Mouse (Mus musculus): ENCODE measurements around the gene Add1. TPM values are rescaled to one million over a fixed set of nuclear protein-coding genes. Genes with fewer than 3 reads are reported as not detected.
A peak's percentile ranks its signal among the peaks of the same experiment; 100 is the strongest.

Add1 gene
- polyA plus RNA-seq, 1 experiment from 2014 or later, result 158 TPM

DNA sequence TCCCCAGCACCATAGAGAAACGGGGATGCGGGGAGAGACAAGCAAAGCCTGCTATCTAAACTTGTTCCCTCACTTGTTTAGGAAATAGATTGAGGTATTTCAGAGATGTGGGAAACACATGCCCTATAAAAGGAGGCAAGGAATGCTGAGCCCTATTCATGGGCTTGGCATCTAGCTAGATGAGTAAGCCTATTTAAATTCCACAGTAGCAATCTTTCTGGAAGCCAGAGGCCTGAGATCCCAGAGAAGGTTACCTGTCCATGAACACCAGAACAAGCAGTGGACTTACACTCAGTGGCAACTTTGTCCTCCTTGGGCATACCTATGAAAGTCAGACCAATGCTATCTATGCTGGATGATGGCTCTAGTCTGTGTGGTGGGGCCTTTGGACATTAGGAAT lies 89.8 kb downstream of the Add1 start:
- Histone ChIP-seq H3K36me3 (ENCODE audit: control insufficient read depth, insufficient read depth) (no peaks in the 10 kb centered on the region), H3K4me2 (ENCODE audit: low read depth, low read length) (no peak overlapping the region)
- ATAC-seq (replicated peaks; ENCODE audit: extremely low read depth, insufficient read depth, low FRiP score), result no peak

DNA sequence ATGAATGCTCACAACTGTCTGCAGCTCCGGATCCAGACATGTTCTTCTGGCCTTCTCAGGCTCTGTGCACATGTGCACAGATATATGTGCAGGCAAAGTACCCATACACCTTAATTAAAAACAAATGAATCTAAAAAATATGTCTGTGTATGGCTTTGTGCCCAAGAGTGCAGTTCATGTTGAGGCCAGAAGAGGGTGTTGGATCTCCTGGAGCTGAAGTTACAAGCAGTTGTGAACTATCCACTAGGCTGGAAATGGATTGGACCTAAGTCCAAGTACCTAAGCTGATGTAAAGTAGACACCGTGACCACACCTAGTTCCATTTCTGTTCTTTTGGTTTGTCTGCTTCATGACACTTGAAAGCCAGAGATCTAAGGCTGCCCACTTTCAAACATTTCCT lies 96.0 kb downstream of the Add1 start:
- H3K9ac ChIP-seq (ENCODE audit: low read length), result no peak overlapping the region
- 84% methylated on average over 2 of the region's 2 CpGs for WGBS
- no peak overlapping the region for H3K4me2 ChIP-seq (ENCODE audit: low read depth, low read length)
- no peaks in the 10 kb centered on the region for H3K4me1 ChIP-seq (ENCODE audit: control insufficient read depth, insufficient read depth, low read length)
- no peak overlapping the region for H3K4me3 ChIP-seq (ENCODE audit: low read length)
- ATAC-seq (replicated peaks; ENCODE audit: extremely low read depth, insufficient read depth, low FRiP score), result no peak
- H3K36me3 ChIP-seq (ENCODE audit: control insufficient read depth, insufficient read depth), result 0 out of 2 replicates have a peak, but pooled peaks cover 7% of the 10 kb centered on the region
- no peaks in the 10 kb centered on the region for H3K27me3 ChIP-seq (ENCODE audit: control insufficient read depth, insufficient read depth, low read length)
- no peaks in the 10 kb centered on the region for H3K9me3 ChIP-seq (replicated peaks; ENCODE audit: control insufficient read depth, low read length)
- H3K27ac ChIP-seq (ENCODE audit: low read length), result no peak overlapping the region

More for the DNA sequence above, 89.8 kb downstream of the Add1 start:
- Histone ChIP-seq H3K27ac (ENCODE audit: low read length) (no peak overlapping the region), H3K4me1 (ENCODE audit: control insufficient read depth, insufficient read depth, low read length) (peaks cover 13% of the 10 kb centered on the region), H3K27me3 (ENCODE audit: control insufficient read depth, insufficient read depth, low read length) (no peaks in the 10 kb centered on the region), H3K4me3 (ENCODE audit: low read length) (no peak overlapping the region), H3K9me3 (replicated peaks; ENCODE audit: control insufficient read depth, low read length) (no peaks in the 10 kb centered on the region), H3K9ac (ENCODE audit: low read length) (no peak overlapping the region)
- WGBS, result 71% methylated on average over 2 of the region's 2 CpGs

- Histone ChIP-seq H3K4me1 (ENCODE audit: control insufficient read depth, insufficient read depth, low read length) (no peaks in the 10 kb centered on the region), H3K4me3 (ENCODE audit: low read length) (no peak overlapping the region), H3K9me3 (replicated peaks; ENCODE audit: control insufficient read depth, low read length) (no peaks in the 10 kb centered on the region), H3K36me3 (ENCODE audit: control insufficient read depth, insufficient read depth) (0 out of 2 replicates have a peak, but pooled peaks cover 7% of the 10 kb centered on the region), H3K27me3 (ENCODE audit: control insufficient read depth, insufficient read depth, low read length) (no peaks in the 10 kb centered on the region), H3K4me2 (ENCODE audit: low read depth, low read length) (no peak overlapping the region), H3K9ac (ENCODE audit: low read length) (no peak overlapping the region), H3K27ac (ENCODE audit: low read length) (no peak overlapping the region)
- 81% methylated on average over 4 of the region's 4 CpGs for WGBS
- ATAC-seq (replicated peaks; ENCODE audit: extremely low read depth, insufficient read depth, low FRiP score), result no peak
These were observed 96.8 kb downstream of the Add1 start for GRCm38 (mm10) chr5:34670280-34670679.

Small RNA genes within 50 kb of the gene (microRNA-seq; reads per million reads assigned to microRNA genes)
- gene Mir7036b, result 2.2 reads per million, percentile 5 among the genes with 10 or more reads in this experiment

Other genes starting within 250 kb of the Add1 start
- 111 and 115 TPM in 2 replicates for gene Rnf4, start 237.4 kb upstream of the Add1 start, polyA plus RNA-seq (2015; fragmentation: Nextera tagmentation; extraction: Ambion mirVana)
- gene Fam193a, start 203.7 kb upstream of the Add1 start, polyA plus RNA-seq (2015; fragmentation: Nextera tagmentation; extraction: Ambion mirVana), result 7.3 and 7.5 TPM in 2 replicates
- 18.2 and 19.5 TPM in 2 replicates for gene Tnip2, start 59.7 kb upstream of the Add1 start, polyA plus RNA-seq (2015; fragmentation: Nextera tagmentation; extraction: Ambion mirVana)
- 3.9 and 4.6 TPM in 2 replicates for gene Sh3bp2, start 47.8 kb upstream of the Add1 start, polyA plus RNA-seq (2015; fragmentation: Nextera tagmentation; extraction: Ambion mirVana)
- 89.3 and 99.8 TPM in 2 replicates for gene Mfsd10, start 63.5 kb downstream of the Add1 start, polyA plus RNA-seq (2015; fragmentation: Nextera tagmentation; extraction: Ambion mirVana)
- gene Nop14, start 86.5 kb downstream of the Add1 start, polyA plus RNA-seq (2015; fragmentation: Nextera tagmentation; extraction: Ambion mirVana), result 14.2 and 17.6 TPM in 2 replicates
- gene Grk4, start 86.7 kb downstream of the Add1 start, polyA plus RNA-seq (2015; fragmentation: Nextera tagmentation; extraction: Ambion mirVana), result 2.2 and 2.5 TPM in 2 replicates
- gene Htt, start 188.1 kb downstream of the Add1 start, polyA plus RNA-seq (2015; fragmentation: Nextera tagmentation; extraction: Ambion mirVana), result 7.4 and 7.8 TPM in 2 replicates